Mouse (Mus musculus) liver, embryonic 14.5 days (tissue): ENCODE measurements around the gene Thap11.

Source experiments
- CTCF ChIP-seq: IDR thresholded peaks from 2 replicates; pipeline ENCODE4 v1.5.1; 2016; ENCODE audit warnings: antibody characterized with exemption, low read depth, control low read depth
- EP300 ChIP-seq: IDR thresholded peaks from 2 replicates; pipeline ENCODE4 v1.6.1; 2016; ENCODE audit warnings: antibody characterized with exemption, low read depth

GRCm38 (mm10) chr8:105810245-105810786 lies 44.6 kb upstream of the Thap11 start:
- TF ChIP-seq EP300 (no peak), CTCF (no peak)
